Mouse (Mus musculus): ENCODE results near the gene Grap.

DNA sequence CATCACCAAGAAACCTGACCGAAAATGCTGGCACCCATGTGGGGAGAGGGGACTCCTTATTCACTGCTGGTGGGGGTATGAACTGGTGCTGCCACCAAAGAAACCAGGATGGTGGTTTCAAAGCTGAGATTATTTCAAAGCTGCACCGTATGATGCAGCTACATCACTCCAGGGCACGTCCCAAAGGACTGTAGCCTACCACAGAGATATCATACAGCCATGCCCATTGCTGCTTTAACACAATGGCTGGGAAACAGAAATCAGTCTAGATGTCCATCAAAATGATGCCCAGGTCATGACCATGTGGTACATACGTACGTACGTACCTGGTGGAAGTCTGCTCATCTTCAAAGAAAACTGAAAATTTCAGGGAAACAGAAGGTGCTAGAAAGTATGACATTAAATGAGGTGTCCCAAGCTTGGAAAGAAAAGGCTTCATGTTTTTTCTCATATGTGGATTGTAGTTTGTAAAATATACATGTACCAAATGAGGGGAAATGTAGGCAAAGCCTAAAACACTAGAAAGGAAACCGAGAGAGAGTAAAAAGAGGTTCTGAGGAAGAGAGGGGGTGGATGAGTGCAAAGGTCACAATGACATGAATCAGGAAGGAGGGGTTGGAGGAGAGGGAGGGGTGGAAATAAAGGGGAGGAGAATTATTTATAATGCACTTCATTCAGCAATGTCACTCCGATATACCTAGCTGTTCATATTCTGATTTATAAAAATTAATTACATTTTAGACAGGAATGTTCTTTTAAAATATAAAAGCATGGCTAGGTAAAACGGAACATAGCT, 2.4 kb upstream of the Grap start:
- TF ChIP-seq CTCF (IDR thresholded peaks at IDR 0.05; ENCODE audit: extremely low read depth, insufficient read depth, insufficient read length, insufficient replicate concordance) (no peak), POLR2A (IDR thresholded peaks at IDR 0.05; ENCODE audit: low read depth, low read length) (no peak)

Measured in spleen, adult 2 months (tissue).